Mouse (Mus musculus): ENCODE measurements at regions not wholly inside any gene's neighbourhood (a gene's known extent, or its start where the extent isn't known, plus 50 kb on each side); places are given as distances from the start of the nearest gene placed in this dataset.

DNA sequence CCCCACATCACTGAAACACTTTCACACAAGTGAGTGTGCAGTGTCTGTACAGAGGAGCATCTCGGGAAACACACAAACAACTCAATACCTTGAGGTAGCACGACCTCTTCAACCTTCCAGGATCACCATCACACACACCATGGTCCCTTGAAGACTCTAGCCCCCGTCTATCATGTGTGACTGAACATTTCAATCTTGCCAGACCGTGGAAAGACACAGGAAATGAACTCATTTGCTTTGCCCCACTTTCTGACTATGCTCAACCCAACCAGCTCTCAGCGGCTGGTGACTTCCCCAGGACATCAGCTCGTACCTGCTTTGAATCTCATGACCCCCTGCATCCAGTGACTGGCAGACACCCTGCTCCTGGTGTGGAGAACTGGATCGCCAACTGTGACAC lies 219.6 kb downstream of the Bcl11b start:
- H3K4me1 ChIP-seq (ENCODE audit: control insufficient read depth, insufficient read depth, insufficient read length), result no peaks in the 10 kb centered on the region
- DNase-seq (ENCODE audit: low read depth in 1 of 2, low spot score in 2 of 2), result no peak
- H3K27me3 ChIP-seq (ENCODE audit: control insufficient read depth, insufficient read depth, low read length), result no peaks in the 10 kb centered on the region
- 59% methylated on average over 7 of the region's 7 CpGs for WGBS
- no peak overlapping the region for H3K4me3 ChIP-seq (ENCODE audit: extremely low read depth, insufficient read depth, insufficient read length)
- no peak for TF ChIP-seq CTCF (IDR thresholded peaks at IDR 0.05; ENCODE audit: extremely low read depth, insufficient read depth, insufficient read length, insufficient replicate concordance)
- no peak for TF ChIP-seq POLR2A (IDR thresholded peaks at IDR 0.05; ENCODE audit: low read depth, low read length)
- no peaks in the 10 kb centered on the region for H3K36me3 ChIP-seq (ENCODE audit: control insufficient read depth, insufficient read depth, low read length)
- no peak overlapping the region for H3K27ac ChIP-seq (ENCODE audit: insufficient read depth, low read length)

DNA sequence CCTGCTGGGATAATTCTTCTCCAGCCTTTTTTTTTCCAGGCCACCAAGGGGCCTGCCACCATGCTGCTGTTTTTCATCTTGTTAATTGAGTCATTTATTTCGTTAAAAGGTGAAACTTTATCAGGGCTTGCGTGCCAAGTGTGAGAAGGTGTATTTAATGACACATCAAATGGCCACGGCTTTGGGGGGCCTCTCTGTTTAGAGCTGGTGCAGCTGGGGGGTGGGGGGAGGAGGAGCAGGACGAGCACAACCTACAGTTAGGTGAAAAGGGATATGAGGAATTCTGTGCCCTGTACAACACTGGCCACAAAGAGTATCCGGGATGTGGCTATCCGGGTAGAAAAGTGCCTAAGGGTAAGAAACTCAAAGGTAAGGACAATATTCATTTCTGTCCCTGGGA lies 213.6 kb downstream of the Bcl11b start:
- TF ChIP-seq POLR2A (IDR thresholded peaks at IDR 0.05; ENCODE audit: low read depth, low read length) (no peak), CTCF (IDR thresholded peaks at IDR 0.05; ENCODE audit: extremely low read depth, insufficient read depth, insufficient read length, insufficient replicate concordance) (no peak)
- no peak overlapping the region for H3K27ac ChIP-seq (ENCODE audit: insufficient read depth, low read length)
- 56% methylated on average over 6 of the region's 6 CpGs for WGBS

DNA sequence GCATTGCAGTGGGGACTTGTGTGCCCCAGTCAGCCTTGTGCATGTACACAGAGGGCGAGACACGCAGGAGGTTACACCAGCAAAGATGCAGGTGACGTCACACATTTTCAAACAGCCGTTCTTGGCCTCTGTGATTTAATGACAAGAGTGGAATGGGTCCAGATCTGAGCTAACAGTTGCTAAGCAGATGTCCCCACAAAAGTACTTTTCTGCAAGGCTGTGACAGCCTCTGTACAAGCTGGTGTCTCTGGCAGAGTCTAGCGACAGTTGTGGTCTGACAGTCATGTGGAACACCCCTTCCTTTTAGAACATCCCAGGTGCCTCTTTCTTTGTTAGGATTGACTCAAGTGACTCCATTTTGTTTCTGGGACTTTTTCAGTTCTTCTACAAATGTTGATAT lies 203.1 kb downstream of the Bcl11b start:
- 78% methylated on average over 5 of the region's 5 CpGs for WGBS
- H3K27me3 ChIP-seq (ENCODE audit: control insufficient read depth, insufficient read depth, low read length), result no peaks in the 10 kb centered on the region

More for the DNA sequence above, 213.6 kb downstream of the Bcl11b start:
- no peaks in the 10 kb centered on the region for H3K27me3 ChIP-seq (ENCODE audit: control insufficient read depth, insufficient read depth, low read length)
- H3K4me1 ChIP-seq (ENCODE audit: control insufficient read depth, insufficient read depth, insufficient read length), result no peaks in the 10 kb centered on the region
- H3K36me3 ChIP-seq (ENCODE audit: control insufficient read depth, insufficient read depth, low read length), result no peaks in the 10 kb centered on the region
- H3K4me3 ChIP-seq (ENCODE audit: extremely low read depth, insufficient read depth, insufficient read length), result no peak overlapping the region
- DNase-seq (ENCODE audit: low read depth in 1 of 2, low spot score in 2 of 2), result no peak

DNA sequence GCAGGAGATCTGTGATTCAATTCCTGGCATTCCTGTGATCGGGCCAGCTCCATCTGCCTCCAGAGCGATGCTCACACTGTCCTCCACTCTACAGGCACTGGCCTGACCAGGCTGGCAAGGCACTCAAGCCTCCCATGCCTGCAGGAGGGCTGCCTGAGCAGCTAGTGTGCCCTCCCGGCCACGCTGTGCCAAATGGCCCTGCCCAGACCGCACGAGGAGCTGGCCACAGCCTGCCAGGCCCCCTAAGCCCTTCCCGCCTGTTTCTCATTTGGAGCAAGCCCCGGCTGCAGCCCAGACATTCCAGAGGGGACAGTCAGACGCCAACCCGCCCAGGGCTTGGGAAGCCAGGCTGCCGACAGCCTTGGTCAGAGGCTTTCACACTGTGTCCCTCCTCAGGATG lies 195.8 kb downstream of the Bcl11b start:
- 38% methylated on average over 11 of the region's 11 CpGs for WGBS
- Histone ChIP-seq H3K36me3 (ENCODE audit: control insufficient read depth, insufficient read depth, low read length) (no peaks in the 10 kb centered on the region), H3K27ac (ENCODE audit: insufficient read depth, low read length) (no peak overlapping the region), H3K27me3 (ENCODE audit: control insufficient read depth, insufficient read depth, low read length) (no peaks in the 10 kb centered on the region), H3K4me1 (ENCODE audit: control insufficient read depth, insufficient read depth, insufficient read length) (no peaks in the 10 kb centered on the region), H3K4me3 (ENCODE audit: extremely low read depth, insufficient read depth, insufficient read length) (no peak overlapping the region)
- no peak for TF ChIP-seq POLR2A (IDR thresholded peaks at IDR 0.05; ENCODE audit: low read depth, low read length)
- no peak for TF ChIP-seq CTCF (IDR thresholded peaks at IDR 0.05; ENCODE audit: extremely low read depth, insufficient read depth, insufficient read length, insufficient replicate concordance)
- DNase-seq (ENCODE audit: low read depth in 1 of 2, low spot score in 2 of 2), result no peak

More for the DNA sequence above, 203.1 kb downstream of the Bcl11b start:
- H3K27ac ChIP-seq (ENCODE audit: insufficient read depth, low read length), result no peak overlapping the region
- TF ChIP-seq CTCF (IDR thresholded peaks at IDR 0.05; ENCODE audit: extremely low read depth, insufficient read depth, insufficient read length, insufficient replicate concordance) (no peak), POLR2A (IDR thresholded peaks at IDR 0.05; ENCODE audit: low read depth, low read length) (no peak)
- no peaks in the 10 kb centered on the region for H3K36me3 ChIP-seq (ENCODE audit: control insufficient read depth, insufficient read depth, low read length)
- DNase-seq (ENCODE audit: low read depth in 1 of 2, low spot score in 2 of 2), result no peak
- no peaks in the 10 kb centered on the region for H3K4me1 ChIP-seq (ENCODE audit: control insufficient read depth, insufficient read depth, insufficient read length)
- H3K4me3 ChIP-seq (ENCODE audit: extremely low read depth, insufficient read depth, insufficient read length), result no peak overlapping the region

DNA sequence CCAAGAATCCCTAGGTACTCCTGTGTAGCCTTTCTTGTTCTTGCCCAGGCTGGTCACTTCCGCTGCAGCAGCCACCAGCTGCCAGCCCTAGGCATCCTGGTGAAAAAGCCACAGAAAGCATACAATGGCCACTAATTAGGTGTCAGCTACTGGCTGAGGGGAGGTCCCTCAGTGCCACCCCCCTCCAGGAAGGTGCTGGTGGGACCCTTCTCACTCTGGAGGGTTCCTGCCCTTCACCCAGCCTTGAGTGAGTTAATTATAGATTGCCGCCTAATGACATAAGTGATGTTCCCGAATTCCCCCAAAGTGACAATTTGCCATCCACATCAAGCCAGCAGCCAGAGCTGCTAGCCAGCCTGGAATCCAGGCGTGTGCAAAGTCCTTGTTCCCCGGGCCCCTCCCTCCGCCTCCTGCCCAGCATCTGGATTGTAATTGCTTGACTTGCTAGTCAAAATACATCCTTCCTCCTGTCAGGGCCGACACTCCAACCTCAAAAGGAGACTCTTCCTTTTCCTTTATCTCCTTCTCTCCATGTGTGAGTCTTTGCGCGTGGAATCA lies 195.2 kb downstream of the Bcl11b start:
- no peak overlapping the region for H3K4me3 ChIP-seq (ENCODE audit: extremely low read depth, insufficient read depth, insufficient read length)
- WGBS, result 49% methylated on average over 9 of the region's 9 CpGs
- TF ChIP-seq CTCF (IDR thresholded peaks at IDR 0.05; ENCODE audit: extremely low read depth, insufficient read depth, insufficient read length, insufficient replicate concordance) (no peak), POLR2A (IDR thresholded peaks at IDR 0.05; ENCODE audit: low read depth, low read length) (no peak)

DNA sequence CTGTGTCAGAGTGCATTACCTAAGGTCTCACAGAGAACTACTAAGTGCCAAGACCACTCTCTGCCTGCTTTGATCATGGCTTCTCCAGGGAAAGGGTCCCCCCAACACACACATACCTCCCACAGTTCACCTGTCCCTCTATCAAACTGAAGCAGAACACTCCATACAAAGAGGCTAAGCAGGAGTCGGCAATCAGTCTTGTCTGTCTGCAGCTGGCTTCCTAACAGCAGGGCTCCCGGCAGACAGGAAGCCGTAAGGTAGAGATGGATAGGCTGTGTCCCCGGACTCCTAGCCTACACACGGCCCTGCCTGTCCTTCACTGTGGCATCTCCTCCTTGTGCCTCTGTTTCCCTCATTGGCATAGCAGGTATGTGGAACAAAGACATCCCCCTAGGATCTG lies 192.2 kb downstream of the Bcl11b start:
- Histone ChIP-seq H3K4me3 (ENCODE audit: extremely low read depth, insufficient read depth, insufficient read length) (no peak overlapping the region), H3K4me1 (ENCODE audit: control insufficient read depth, insufficient read depth, insufficient read length) (no peaks in the 10 kb centered on the region), H3K27me3 (ENCODE audit: control insufficient read depth, insufficient read depth, low read length) (no peaks in the 10 kb centered on the region), H3K36me3 (ENCODE audit: control insufficient read depth, insufficient read depth, low read length) (no peaks in the 10 kb centered on the region), H3K27ac (ENCODE audit: insufficient read depth, low read length) (no peak overlapping the region)
- no peak for DNase-seq (ENCODE audit: low read depth in 1 of 2, low spot score in 2 of 2)
- no peak for TF ChIP-seq POLR2A (IDR thresholded peaks at IDR 0.05; ENCODE audit: low read depth, low read length)
- no peak for TF ChIP-seq CTCF (IDR thresholded peaks at IDR 0.05; ENCODE audit: extremely low read depth, insufficient read depth, insufficient read length, insufficient replicate concordance)
- 29% methylated on average over 5 of the region's 5 CpGs for WGBS

More for the DNA sequence above, 195.2 kb downstream of the Bcl11b start:
- no peak overlapping the region for H3K27ac ChIP-seq (ENCODE audit: insufficient read depth, low read length)
- no peak for DNase-seq (ENCODE audit: low read depth in 1 of 2, low spot score in 2 of 2)
- no peaks in the 10 kb centered on the region for H3K36me3 ChIP-seq (ENCODE audit: control insufficient read depth, insufficient read depth, low read length)
- no peaks in the 10 kb centered on the region for H3K27me3 ChIP-seq (ENCODE audit: control insufficient read depth, insufficient read depth, low read length)
- no peaks in the 10 kb centered on the region for H3K4me1 ChIP-seq (ENCODE audit: control insufficient read depth, insufficient read depth, insufficient read length)

DNA sequence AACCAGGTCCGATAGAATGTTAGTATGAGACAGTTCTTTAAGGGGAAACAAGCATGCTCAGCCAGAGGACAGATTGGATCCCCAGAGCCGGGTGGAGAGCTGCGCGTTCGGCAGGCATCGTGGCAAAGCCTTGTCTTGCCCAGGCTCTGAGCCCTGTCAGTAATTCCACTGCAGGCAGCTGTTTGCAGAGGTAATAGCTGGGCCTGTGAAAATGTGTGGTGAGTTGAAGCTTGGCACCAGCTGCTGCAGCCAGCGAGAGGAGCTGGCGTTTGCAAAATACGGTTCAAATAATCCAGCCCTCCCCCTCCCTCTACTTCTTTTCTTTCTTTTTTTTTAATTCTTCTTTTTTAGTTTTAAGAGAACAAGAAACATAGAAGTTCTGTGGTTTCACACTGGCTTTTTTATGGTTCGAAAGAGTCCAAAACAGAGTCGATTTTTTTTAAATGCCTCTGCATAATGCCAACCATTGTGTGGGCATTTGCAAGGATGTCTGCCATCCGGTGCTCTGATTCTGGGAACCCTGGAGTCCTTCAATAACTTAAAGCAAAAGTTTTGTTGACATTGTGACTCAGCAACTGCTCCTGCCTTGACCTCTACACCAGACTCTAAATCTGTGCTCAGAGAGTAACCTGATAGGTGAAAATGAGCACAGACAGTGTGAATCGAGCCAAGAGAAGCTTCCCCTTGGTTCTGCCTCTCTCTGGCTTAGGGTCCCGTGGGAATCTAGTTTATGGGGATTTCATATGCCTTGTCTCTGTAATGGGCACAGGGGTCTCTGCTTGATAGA lies 190.7 kb downstream of the Bcl11b start:
- Histone ChIP-seq H3K27me3 (ENCODE audit: control insufficient read depth, insufficient read depth, low read length) (no peaks in the 10 kb centered on the region), H3K27ac (ENCODE audit: insufficient read depth, low read length) (no peak overlapping the region), H3K4me3 (ENCODE audit: extremely low read depth, insufficient read depth, insufficient read length) (no peak overlapping the region), H3K36me3 (ENCODE audit: control insufficient read depth, insufficient read depth, low read length) (no peaks in the 10 kb centered on the region), H3K4me1 (ENCODE audit: control insufficient read depth, insufficient read depth, insufficient read length) (no peaks in the 10 kb centered on the region)
- WGBS, result 77% methylated on average over 14 of the region's 14 CpGs
- TF ChIP-seq CTCF (IDR thresholded peaks at IDR 0.05; ENCODE audit: extremely low read depth, insufficient read depth, insufficient read length, insufficient replicate concordance), result no peak
- TF ChIP-seq POLR2A (IDR thresholded peaks at IDR 0.05; ENCODE audit: low read depth, low read length), result no peak
- DNase-seq (ENCODE audit: low read depth in 1 of 2, low spot score in 2 of 2), result no peak
